Mouse (Mus musculus) hindbrain, embryonic 12.5 days (tissue): ENCODE measurements at regions not wholly inside any gene's neighbourhood (a gene's known extent, or its start where the extent isn't known, plus 50 kb on each side); places are given as distances from the start of the nearest gene placed in this dataset.

Source experiments
- ATAC-seq: fragments of 200-750 bp; cut with Nextera tagmentation; 2 replicates; pipeline ENCODE4 v1.8.0; 2017; ENCODE audit warnings: moderate TSS enrichment; ENCODE audit not compliant: low FRiP score
- H3K27ac ChIP-seq: fragments of 300-500 bp; sonication (generic); 2 replicates; pipeline ENCODE4 v1.5.1; 2016; ENCODE audit warnings: mild to moderate bottlenecking
- H3K27me3 ChIP-seq: fragments of 300-500 bp; sonication (generic); 2 replicates; pipeline ENCODE4 v1.6.1; 2016; ENCODE audit warnings: mild to moderate bottlenecking
- H3K36me3 ChIP-seq: fragments of 300-500 bp; sonication (generic); 2 replicates; pipeline ENCODE4 v1.6.1; 2016; ENCODE audit warnings: mild to moderate bottlenecking
- H3K4me1 ChIP-seq: fragments of 300-500 bp; sonication (generic); 2 replicates; pipeline ENCODE4 v1.6.1; 2016
- H3K4me2 ChIP-seq: fragments of 300-500 bp; sonication (generic); replicated peaks from 2 replicates; pipeline ENCODE4 v1.6.1; 2016; ENCODE audit warnings: mild to moderate bottlenecking
- H3K4me3 ChIP-seq: fragments of 300-500 bp; sonication (generic); 2 replicates; pipeline ENCODE4 v1.5.1; 2016; ENCODE audit warnings: mild to moderate bottlenecking
- H3K9ac ChIP-seq: fragments of 300-500 bp; sonication (generic); 2 replicates; pipeline ENCODE4 v1.6.1; 2016; ENCODE audit warnings: mild to moderate bottlenecking, moderate library complexity
- H3K9me3 ChIP-seq: fragments of 300-500 bp; sonication (generic); replicated peaks from 2 replicates; pipeline ENCODE4 v1.6.1; 2016; ENCODE audit warnings: mild to moderate bottlenecking
- WGBS: fragments of 180-500 bp; shearing (Covaris S2); methylation state at CpG from one replicate; pipeline ENCODE4 v1.1.7; 2016; 5-methylcytosine and 5-hydroxymethylcytosine counted together

DNA sequence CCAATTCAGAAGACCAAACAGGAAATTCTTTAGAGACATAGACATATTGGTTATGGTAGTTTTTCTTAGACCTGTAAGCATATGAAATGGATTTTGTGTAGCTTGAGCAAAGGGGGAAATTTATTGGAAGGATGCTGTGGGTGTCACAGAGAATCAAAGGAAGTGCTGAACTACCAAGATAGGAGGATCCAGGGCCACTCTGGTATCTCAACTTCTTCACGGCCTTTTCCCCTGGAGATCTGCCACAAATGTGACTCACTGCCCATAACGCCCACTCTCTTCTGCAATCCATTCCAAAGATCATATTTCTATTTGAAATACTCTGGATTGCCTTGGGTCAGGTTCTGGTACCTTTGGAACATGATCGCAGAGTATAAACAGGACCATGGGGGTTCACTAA, 161.6 kb upstream of the Fggy start:
- Histone ChIP-seq H3K36me3 (no peaks in the 10 kb centered on the region), H3K9me3 (no peaks in the 10 kb centered on the region), H3K27ac (no peak overlapping the region), H3K4me1 (no peaks in the 10 kb centered on the region), H3K27me3 (no peaks in the 10 kb centered on the region), H3K4me3 (no peak overlapping the region), H3K4me2 (no peak overlapping the region), H3K9ac (no peak overlapping the region)
- 90% methylated on average over 3 of the region's 3 CpGs for WGBS
- ATAC-seq: no peak

DNA sequence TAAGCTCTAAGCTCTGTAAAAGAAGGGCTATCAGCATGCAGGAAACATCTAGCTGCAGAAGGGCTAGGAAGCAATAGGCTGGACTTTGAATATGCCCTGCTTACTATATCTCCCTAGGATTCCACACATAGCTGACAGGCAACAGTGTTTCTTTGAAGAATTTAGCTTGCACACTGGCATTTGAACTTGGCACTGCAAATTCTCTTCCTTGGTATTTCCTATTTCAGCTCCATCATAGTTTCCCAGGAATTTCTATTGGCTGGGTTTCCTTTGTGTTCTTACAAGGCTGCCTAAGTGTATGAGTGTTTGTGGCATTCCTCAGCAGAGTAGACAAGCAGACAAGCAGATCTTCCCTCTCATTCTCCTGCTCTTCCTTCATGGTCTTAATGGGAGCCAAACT, 159.0 kb upstream of the Fggy start:
- Histone ChIP-seq H3K9me3 (no peaks in the 10 kb centered on the region), H3K36me3 (no peaks in the 10 kb centered on the region), H3K27ac (no peak overlapping the region), H3K4me3 (no peak overlapping the region), H3K4me2 (no peak overlapping the region), H3K27me3 (no peaks in the 10 kb centered on the region), H3K9ac (no peak overlapping the region), H3K4me1 (no peaks in the 10 kb centered on the region)
- ATAC-seq: no peak

DNA sequence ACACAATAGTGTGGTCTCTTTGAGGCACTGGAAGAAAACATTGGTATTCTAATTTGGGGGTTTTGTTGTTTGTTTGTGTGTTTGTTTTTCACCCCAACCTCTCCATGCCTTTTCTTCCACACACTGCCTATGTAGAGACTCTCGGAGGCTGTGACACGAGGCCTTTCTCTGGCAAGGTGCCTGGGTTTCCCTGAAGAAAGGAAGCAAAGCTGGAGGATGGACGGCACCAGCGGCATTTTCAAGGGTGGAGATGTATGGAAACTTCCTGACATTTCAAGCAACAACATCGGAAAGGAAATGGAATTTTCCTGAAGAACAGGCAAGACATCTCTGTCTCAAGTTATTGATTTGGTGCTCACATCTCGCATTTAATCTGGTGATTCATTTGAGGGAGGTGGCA, 155.0 kb upstream of the Fggy start:
- Histone ChIP-seq H3K4me3 (no peak overlapping the region), H3K36me3 (no peaks in the 10 kb centered on the region), H3K9me3 (no peaks in the 10 kb centered on the region), H3K27me3 (no peaks in the 10 kb centered on the region), H3K9ac (no peak overlapping the region), H3K4me2 (no peak overlapping the region), H3K4me1 (no peaks in the 10 kb centered on the region), H3K27ac (no peak overlapping the region)
- 86% methylated on average over 6 of the region's 6 CpGs for WGBS
- no peak for ATAC-seq

DNA sequence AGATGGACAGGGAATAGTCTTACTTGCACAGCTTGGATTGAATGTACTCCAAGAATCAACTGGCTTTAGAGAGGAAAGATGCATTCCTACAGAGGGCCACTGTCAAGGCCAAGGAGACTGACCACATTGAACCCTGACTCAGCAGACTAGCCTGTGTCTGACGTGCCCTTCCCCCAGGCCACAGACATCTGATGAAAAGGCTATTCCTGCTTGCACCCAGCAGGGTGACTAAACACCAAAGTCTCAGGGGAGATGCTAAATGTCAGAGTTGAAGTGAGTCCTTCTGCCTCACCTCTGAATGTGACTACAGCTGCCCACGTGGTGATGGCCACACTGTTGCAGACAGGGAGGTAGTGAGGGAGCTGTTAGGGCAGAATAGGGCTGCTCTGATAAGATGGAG, 140.2 kb upstream of the Fggy start:
- Histone ChIP-seq H3K27ac (no peak overlapping the region), H3K36me3 (no peaks in the 10 kb centered on the region), H3K9ac (no peak overlapping the region), H3K4me2 (no peak overlapping the region), H3K4me3 (no peak overlapping the region), H3K9me3 (0 out of 2 replicates have a peak, but pooled peaks cover 4% of the 10 kb centered on the region), H3K4me1 (no peaks in the 10 kb centered on the region), H3K27me3 (no peaks in the 10 kb centered on the region)
- ATAC-seq: no peak
- WGBS: 34% methylated on average over 2 of the region's 2 CpGs

DNA sequence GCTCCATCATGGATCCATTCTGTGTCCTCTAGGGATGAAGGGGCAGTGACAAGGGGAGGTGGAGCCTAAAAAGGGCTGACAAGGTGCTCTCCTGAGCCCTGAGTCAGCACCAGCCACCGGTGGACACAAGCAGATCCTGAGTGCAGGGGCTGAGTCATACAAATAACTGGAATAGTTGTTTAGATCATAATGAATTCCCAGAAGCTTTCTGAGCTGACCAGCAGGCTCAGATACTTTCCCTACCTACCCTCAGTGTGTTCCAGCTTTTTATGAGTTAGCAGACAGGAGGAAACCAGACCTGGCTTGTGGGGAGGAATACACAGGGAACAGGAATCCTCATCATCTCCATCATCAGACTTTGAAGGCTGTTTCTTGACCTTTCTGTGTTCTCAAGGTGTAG, 130.7 kb upstream of the Fggy start:
- no peak for ATAC-seq
- H3K27ac ChIP-seq: no peak overlapping the region
- WGBS: 43% methylated on average over 1 of the region's 1 CpGs
- H3K36me3 ChIP-seq: no peaks in the 10 kb centered on the region
- no peak overlapping the region for H3K4me3 ChIP-seq
- H3K9me3 ChIP-seq: no peaks in the 10 kb centered on the region
- H3K9ac ChIP-seq: no peak overlapping the region
- no peaks in the 10 kb centered on the region for H3K4me1 ChIP-seq
- no peak overlapping the region for H3K4me2 ChIP-seq
- H3K27me3 ChIP-seq: no peaks in the 10 kb centered on the region

DNA sequence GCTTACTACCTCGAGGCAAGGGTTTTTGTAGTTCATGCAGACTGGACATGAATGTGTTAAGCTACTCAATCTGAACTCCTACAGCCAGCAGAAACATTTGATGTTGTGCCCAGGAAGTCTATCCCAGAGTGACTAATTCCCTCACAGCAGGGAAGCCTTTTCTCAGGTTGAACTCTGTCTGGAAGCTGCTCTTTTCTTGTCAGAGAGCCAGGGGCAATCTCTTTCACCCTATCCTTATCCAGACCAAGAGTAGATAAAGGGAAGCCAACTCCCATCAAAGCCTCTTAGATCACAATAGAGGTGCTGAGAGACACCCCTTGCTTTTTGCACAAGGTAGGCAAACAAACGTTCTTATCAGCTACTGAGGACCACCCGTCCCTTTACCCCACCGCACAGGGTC, 122.8 kb upstream of the Fggy start:
- Histone ChIP-seq H3K4me1 (no peaks in the 10 kb centered on the region), H3K27me3 (no peaks in the 10 kb centered on the region), H3K27ac (no peak overlapping the region), H3K9me3 (no peaks in the 10 kb centered on the region), H3K4me2 (no peak overlapping the region), H3K4me3 (no peak overlapping the region), H3K9ac (no peak overlapping the region), H3K36me3 (no peaks in the 10 kb centered on the region)
- 36% methylated on average over 4 of the region's 4 CpGs for WGBS
- ATAC-seq: no peak

DNA sequence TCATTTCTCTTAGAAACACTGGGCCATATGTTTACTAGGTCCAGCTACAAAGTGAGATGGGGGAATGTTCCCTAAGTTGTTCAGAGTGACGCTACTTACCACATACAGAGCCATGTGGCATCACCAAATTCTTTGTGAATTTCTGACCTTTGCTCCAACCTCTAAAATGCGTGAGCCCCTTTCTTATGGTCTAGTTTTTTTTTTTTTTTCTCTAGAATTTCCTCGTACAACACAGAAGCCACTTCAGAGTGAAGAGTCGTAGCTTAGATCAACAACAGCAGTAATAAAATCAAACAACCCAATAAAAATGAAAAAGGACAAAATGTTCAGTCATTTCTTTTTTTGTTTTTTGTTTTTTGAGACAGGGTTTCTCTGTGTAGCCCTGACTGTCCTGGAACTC, 122.2 kb upstream of the Fggy start:
- H3K9me3 ChIP-seq: no peaks in the 10 kb centered on the region
- no peak for ATAC-seq
- no peak overlapping the region for H3K4me3 ChIP-seq
- no peaks in the 10 kb centered on the region for H3K27me3 ChIP-seq
- no peak overlapping the region for H3K4me2 ChIP-seq
- H3K36me3 ChIP-seq: no peaks in the 10 kb centered on the region
- H3K27ac ChIP-seq: no peak overlapping the region
- H3K4me1 ChIP-seq: no peaks in the 10 kb centered on the region
- 55% methylated on average over 4 of the region's 4 CpGs for WGBS
- H3K9ac ChIP-seq: no peak overlapping the region

DNA sequence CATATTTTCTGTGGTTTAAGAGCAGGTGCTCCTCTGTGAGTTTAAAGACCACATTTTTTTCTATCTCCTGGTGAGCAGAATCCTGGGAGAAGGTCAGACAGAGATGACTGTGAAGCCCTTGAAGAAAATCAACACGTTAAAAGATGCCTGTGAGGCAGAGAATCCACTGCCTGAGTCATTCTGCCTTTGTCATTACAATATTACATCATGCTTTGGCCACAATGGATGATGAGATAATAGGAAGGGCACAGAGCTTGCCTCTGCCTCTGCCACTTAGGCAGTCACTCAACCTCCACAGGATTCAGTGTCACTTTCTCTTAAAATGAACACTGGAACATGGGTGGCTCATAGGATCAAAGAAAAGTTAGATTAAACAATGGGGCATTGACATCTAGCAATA, 117.5 kb upstream of the Fggy start:
- Histone ChIP-seq H3K27me3 (no peaks in the 10 kb centered on the region), H3K9ac (no peak overlapping the region), H3K36me3 (no peaks in the 10 kb centered on the region), H3K4me2 (no peak overlapping the region), H3K27ac (no peak overlapping the region), H3K9me3 (no peaks in the 10 kb centered on the region), H3K4me1 (no peaks in the 10 kb centered on the region), H3K4me3 (no peak overlapping the region)
- ATAC-seq: no peak
- WGBS: 35% methylated on average over 1 of the region's 1 CpGs

DNA sequence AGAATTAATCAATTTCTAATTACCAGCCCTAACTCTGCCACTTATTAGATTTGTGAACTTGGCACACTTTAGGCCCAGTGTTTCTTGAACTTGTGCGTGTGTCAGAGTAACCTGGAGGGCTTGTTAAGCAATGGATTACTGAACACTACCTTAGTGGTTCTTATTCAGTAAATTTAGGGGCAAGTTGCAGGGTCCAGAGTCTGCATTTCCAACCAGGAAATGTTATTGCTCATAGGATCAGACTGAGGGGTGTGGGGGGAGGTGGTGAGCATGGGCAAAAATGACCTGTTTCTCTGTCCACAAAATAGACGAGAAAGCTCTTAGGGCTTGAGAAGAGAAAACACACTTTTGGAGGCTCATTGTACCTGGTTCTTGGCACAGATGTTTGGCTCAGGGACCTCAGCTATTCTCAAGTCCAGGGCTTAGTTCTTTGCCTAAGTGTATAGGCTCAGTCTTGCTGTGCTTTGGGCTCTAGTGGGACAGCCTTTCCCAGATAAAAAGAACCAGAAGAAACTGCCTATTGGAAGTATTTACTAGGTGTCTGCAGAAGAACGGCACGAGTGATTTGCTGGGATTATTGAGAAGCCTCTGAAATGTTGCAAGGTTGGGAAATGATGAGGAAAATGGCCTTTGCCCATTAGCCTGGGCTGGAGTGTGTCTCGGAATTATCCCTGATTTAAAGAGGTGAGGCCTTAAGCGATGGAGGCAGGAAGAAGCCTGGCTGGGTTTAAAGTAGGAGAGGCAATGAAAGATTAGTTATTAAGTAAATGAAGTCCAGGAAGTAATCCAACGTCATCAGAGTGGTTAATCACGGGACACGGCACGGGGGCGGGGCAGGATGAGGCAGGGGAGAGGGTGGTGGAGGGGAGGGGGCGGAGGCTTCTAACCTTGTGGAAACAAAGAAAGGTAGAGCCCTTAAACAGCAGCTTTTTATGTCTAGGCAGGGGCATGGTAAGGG, 113.2 kb upstream of the Fggy start:
- no peaks in the 10 kb centered on the region for H3K4me1 ChIP-seq
- no peak for ATAC-seq
- no peaks in the 10 kb centered on the region for H3K27me3 ChIP-seq
- WGBS: 74% methylated on average over 12 of the region's 12 CpGs
- H3K9me3 ChIP-seq: no peaks in the 10 kb centered on the region
- no peak overlapping the region for H3K4me3 ChIP-seq
- no peaks in the 10 kb centered on the region for H3K36me3 ChIP-seq
- H3K9ac ChIP-seq: no peak overlapping the region
- H3K27ac ChIP-seq: no peak overlapping the region
- H3K4me2 ChIP-seq: no peak overlapping the region

DNA sequence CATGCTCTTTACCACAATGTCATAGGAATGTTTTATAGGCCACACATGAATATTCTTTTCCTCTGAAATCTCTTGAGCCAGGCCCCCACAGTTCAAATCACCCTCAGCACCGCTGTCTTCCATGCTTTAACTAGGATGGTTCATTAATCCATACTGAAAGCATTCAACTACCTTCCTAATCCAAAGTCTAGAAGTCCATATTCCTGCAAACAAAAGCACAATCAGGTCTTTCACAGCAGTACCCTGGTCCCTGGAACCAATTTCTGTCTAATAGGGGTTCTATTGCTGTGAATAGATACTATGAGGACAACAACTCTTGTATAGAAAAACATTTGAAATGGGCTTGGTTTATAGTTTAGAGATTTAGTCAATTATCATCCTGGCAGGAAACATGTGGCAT, 107.0 kb upstream of the Fggy start:
- no peak overlapping the region for H3K4me3 ChIP-seq
- H3K9me3 ChIP-seq: no peaks in the 10 kb centered on the region
- WGBS: 88% methylated on average over 1 of the region's 1 CpGs
- ATAC-seq: no peak
- no peaks in the 10 kb centered on the region for H3K27me3 ChIP-seq
- no peak overlapping the region for H3K4me2 ChIP-seq
- no peak overlapping the region for H3K27ac ChIP-seq
- H3K9ac ChIP-seq: no peak overlapping the region
- no peaks in the 10 kb centered on the region for H3K36me3 ChIP-seq
- H3K4me1 ChIP-seq: no peaks in the 10 kb centered on the region

DNA sequence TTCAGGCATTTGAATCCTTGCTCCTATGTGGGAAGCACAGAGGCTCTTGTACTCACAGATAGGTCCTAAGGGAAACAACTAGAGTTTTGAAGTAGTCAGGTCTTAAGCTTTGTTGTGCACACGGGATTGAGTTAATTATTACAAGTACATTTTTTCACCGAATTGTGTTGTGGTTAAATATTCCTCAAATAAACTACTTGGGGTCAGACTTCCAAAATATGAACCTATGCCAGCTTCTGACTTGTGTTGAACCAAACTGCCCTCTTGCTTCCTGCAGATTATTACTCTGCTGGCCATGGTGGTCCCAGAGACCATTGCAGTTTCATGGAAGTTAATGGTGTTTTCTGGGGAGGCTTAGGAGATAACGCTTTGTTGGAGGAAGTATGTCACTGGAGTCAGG, 105.5 kb upstream of the Fggy start:
- Histone ChIP-seq H3K4me2 (no peak overlapping the region), H3K27ac (no peak overlapping the region), H3K36me3 (no peaks in the 10 kb centered on the region), H3K9ac (no peak overlapping the region), H3K9me3 (no peaks in the 10 kb centered on the region), H3K27me3 (no peaks in the 10 kb centered on the region), H3K4me1 (no peaks in the 10 kb centered on the region), H3K4me3 (no peak overlapping the region)
- 92% methylated on average over 3 of the region's 3 CpGs for WGBS
- no peak for ATAC-seq

DNA sequence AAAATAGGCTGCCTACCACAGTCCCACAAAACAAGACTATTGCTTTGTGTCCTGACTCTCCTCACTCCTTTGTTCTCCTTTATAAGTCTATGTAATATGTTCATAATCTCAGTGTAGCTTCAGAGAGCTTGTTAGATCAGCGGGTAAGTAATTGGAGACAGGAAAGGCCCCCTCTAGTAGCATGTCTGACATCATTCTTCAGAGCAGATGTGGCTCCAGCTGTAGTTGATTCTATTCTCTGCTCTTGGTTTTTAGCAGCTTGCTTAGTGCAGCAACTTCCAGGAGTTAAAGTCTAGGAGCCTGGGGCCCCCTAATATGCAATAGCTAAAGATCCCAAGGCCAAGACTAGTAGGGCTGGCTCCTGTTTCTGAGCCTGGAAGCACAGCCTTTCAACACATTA, 101.0 kb upstream of the Fggy start:
- H3K4me1 ChIP-seq: no peaks in the 10 kb centered on the region
- no peak overlapping the region for H3K9ac ChIP-seq
- H3K4me3 ChIP-seq: no peak overlapping the region
- 67% methylated on average over 1 of the region's 1 CpGs for WGBS
- H3K9me3 ChIP-seq: no peaks in the 10 kb centered on the region
- ATAC-seq: no peak
- H3K36me3 ChIP-seq: no peaks in the 10 kb centered on the region
- H3K4me2 ChIP-seq: no peak overlapping the region
- no peaks in the 10 kb centered on the region for H3K27me3 ChIP-seq
- H3K27ac ChIP-seq: no peak overlapping the region

DNA sequence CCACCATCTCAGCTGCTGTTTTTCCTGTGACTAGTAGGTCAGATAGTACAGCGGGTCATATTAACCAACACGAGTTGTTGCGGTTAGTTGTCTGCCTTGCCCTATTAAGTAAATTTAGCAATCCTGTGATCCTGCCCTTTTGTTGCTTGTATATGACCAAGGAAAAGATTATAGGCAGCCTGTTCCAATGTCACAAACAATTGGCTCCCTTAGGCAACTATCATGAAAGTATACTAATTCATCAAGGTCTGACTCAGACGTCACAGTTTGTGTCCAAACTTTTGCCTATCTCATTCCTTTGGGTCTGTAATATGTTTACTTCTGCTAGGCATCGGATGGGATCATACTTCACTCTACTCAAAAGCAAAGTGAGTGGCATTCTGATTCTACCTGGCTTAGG, 100.4 kb upstream of the Fggy start:
- ATAC-seq: no peak

More for the DNA sequence above, 100.4 kb upstream of the Fggy start:
- no peak overlapping the region for H3K4me2 ChIP-seq
- H3K27me3 ChIP-seq: no peaks in the 10 kb centered on the region
- no peak overlapping the region for H3K9ac ChIP-seq
- no peaks in the 10 kb centered on the region for H3K4me1 ChIP-seq
- H3K4me3 ChIP-seq: no peak overlapping the region
- 91% methylated on average over 5 of the region's 5 CpGs for WGBS
- no peaks in the 10 kb centered on the region for H3K9me3 ChIP-seq
- H3K27ac ChIP-seq: no peak overlapping the region
- no peaks in the 10 kb centered on the region for H3K36me3 ChIP-seq
